In genomic region chr1:153908208-153908607, GRCm38 (mm10) we compare ENCODE assay signal across 36 mouse cellular contexts. TPM values are rescaled to one million over a fixed set of nuclear protein-coding genes. Genes with fewer than 3 reads are reported as not detected.
DNase-seq lines count a peak whose midpoint lies in the region; ATAC-seq and TF ChIP-seq lines count a peak whose summit lies in the region.
"Had no signal": no experiment of that assay in that cellular context is flagged by ENCODE, and none has a peak within 500 bp of the region (broad histone marks: within the 10 kb centered on the region; RNA-seq: fewer than 3 reads in every experiment).

No protein-coding gene starts in this region.

- H3K9ac ChIP-seq in liver, postnatal 0 days (replicated peaks): no peak overlapping the region
- no peak overlapping the region for H3K9ac ChIP-seq in midbrain, embryonic 12.5 days (replicated peaks)
- H3K9ac ChIP-seq in midbrain, embryonic 16.5 days (ENCODE audit: low read depth, low read length): no peak overlapping the region
- H3K9ac ChIP-seq: embryonic facial prominence, embryonic 13.5 days; forebrain, postnatal 0 days; heart, embryonic 12.5 days; heart, embryonic 15.5 days; hindbrain, embryonic 13.5 days had no signal

- TF ChIP-seq CTCF in gastrocnemius, adult 2 months (IDR thresholded peaks at IDR 0.05): no peak
- no peak for TF ChIP-seq CTCF in liver, postnatal 0 days (IDR thresholded peaks at IDR 0.05; ENCODE audit: low read depth)
- no peak for TF ChIP-seq CTCF in olfactory bulb, adult 2 months (IDR thresholded peaks at IDR 0.05; ENCODE audit: insufficient read depth, low read depth, low read length)

- WGBS in liver, postnatal 0 days (ENCODE audit: insufficient replicate concordance): 67% methylated on average over 6 of the region's 6 CpGs
- WGBS in midbrain, embryonic 12.5 days: 34% methylated on average over 6 of the region's 6 CpGs
- 30% methylated on average over 6 of the region's 6 CpGs for WGBS in midbrain, embryonic 16.5 days
- WGBS in olfactory bulb, adult 2 months: 58% methylated on average over 6 of the region's 6 CpGs

- no peaks in the 10 kb centered on the region for H3K9me3 ChIP-seq in liver, postnatal 0 days (ENCODE audit: low read length)
- no peaks in the 10 kb centered on the region for H3K9me3 ChIP-seq in midbrain, embryonic 12.5 days
- no peaks in the 10 kb centered on the region for H3K9me3 ChIP-seq in midbrain, embryonic 16.5 days (replicated peaks; ENCODE audit: control insufficient read depth, low read length, poor library complexity, severe bottlenecking)
- H3K9me3 ChIP-seq: embryonic facial prominence, embryonic 10.5 days; embryonic facial prominence, embryonic 13.5 days; G1E; heart, embryonic 12.5 days; heart, embryonic 15.5 days; hindbrain, embryonic 10.5 days; hindbrain, embryonic 13.5 days had no signal

- H3K4me1 ChIP-seq in liver, postnatal 0 days (ENCODE audit: insufficient read depth): peaks cover 21% of the 10 kb centered on the region
- H3K4me1 ChIP-seq in midbrain, embryonic 12.5 days: peaks cover 4% of the 10 kb centered on the region
- peaks cover 4% of the 10 kb centered on the region for H3K4me1 ChIP-seq in midbrain, embryonic 16.5 days (ENCODE audit: control insufficient read depth, insufficient read depth, low read length)
- peaks cover 11% of the 10 kb centered on the region for H3K4me1 ChIP-seq in olfactory bulb, adult 2 months (ENCODE audit: control insufficient read depth, insufficient read depth, low read length)
- H3K4me1 ChIP-seq: heart, embryonic 12.5 days; heart, embryonic 15.5 days had no signal

- peaks cover 72% of the 10 kb centered on the region for H3K36me3 ChIP-seq in liver, postnatal 0 days (replicated peaks; ENCODE audit: insufficient read depth, low read length)
- H3K36me3 ChIP-seq in midbrain, embryonic 12.5 days: peaks cover 67% of the 10 kb centered on the region
- H3K36me3 ChIP-seq in midbrain, embryonic 16.5 days (ENCODE audit: control insufficient read depth, insufficient read depth, low read length): peaks cover 46% of the 10 kb centered on the region

- intact Hi-C loops in gastrocnemius, adult 2 months (cut with DNase I): no loop called here
- intact Hi-C loops in gastrocnemius, postnatal 36 days (cut with DNase I): no loop called here

- no peak for TF ChIP-seq EP300 in liver, postnatal 0 days (IDR thresholded peaks at IDR 0.05; ENCODE audit: low read depth)

- no peaks in the 10 kb centered on the region for H3K27me3 ChIP-seq in liver, postnatal 0 days (ENCODE audit: insufficient read depth, low read length)
- H3K27me3 ChIP-seq in midbrain, embryonic 12.5 days: no peaks in the 10 kb centered on the region; the same call in 1 of the 2 replicates
- no peaks in the 10 kb centered on the region for H3K27me3 ChIP-seq in midbrain, embryonic 16.5 days (ENCODE audit: control insufficient read depth, insufficient read depth, low read depth, low read length)
- H3K27me3 ChIP-seq: CH12.LX; embryonic facial prominence, embryonic 13.5 days; heart, embryonic 12.5 days; heart, embryonic 15.5 days; hindbrain, embryonic 13.5 days; Patski had no signal

- no peak for DNase-seq in gastrocnemius, adult 2 months
- no peak for DNase-seq in gastrocnemius, postnatal 36 days
- DNase-seq in liver, postnatal 0 days: no peak
- DNase-seq in liver: no peak
- no peak for DNase-seq in neural tube, embryonic 10.5 days (ENCODE audit: extremely low spot score, low spot score)
- DNase-seq: adrenal gland, postnatal 10 days; B cell, adult 2 months; cerebellum, adult 11-12 months; cerebellum, adult 8-10 months; cerebellum, postnatal 10 days; cerebellum, postnatal 36 days; embryo, embryonic 11 days; forebrain, postnatal 0 days; gastrocnemius, postnatal 25 days; heart, postnatal 10 days; heart, postnatal 36 days had no signal

- H3K4me2 ChIP-seq in liver, postnatal 0 days (ENCODE audit: low read depth, low read length): no peak overlapping the region
- no peak overlapping the region for H3K4me2 ChIP-seq in midbrain, embryonic 12.5 days (replicated peaks)
- no peak overlapping the region for H3K4me2 ChIP-seq in midbrain, embryonic 16.5 days (ENCODE audit: low read length)
- H3K4me2 ChIP-seq: embryonic facial prominence, embryonic 13.5 days; heart, embryonic 12.5 days; heart, embryonic 15.5 days; hindbrain, embryonic 13.5 days had no signal

- no peak for TF ChIP-seq POLR2A in olfactory bulb, adult 2 months (IDR thresholded peaks at IDR 0.05; ENCODE audit: insufficient read depth, low read depth, low read length)

- no peak overlapping the region; the same call in 1 of the 2 replicates for H3K4me3 ChIP-seq in gastrocnemius, adult 2 months
- no peak overlapping the region for H3K4me3 ChIP-seq in liver, postnatal 0 days (ENCODE audit: low read depth, low read length)
- H3K4me3 ChIP-seq in midbrain, embryonic 12.5 days: no peak overlapping the region
- no peak overlapping the region for H3K4me3 ChIP-seq in midbrain, embryonic 16.5 days (ENCODE audit: low read depth, low read length)
- no peak overlapping the region for H3K4me3 ChIP-seq in olfactory bulb, adult 2 months (ENCODE audit: insufficient read depth, low read depth, low read length)
- H3K4me3 ChIP-seq: embryonic facial prominence, embryonic 10.5 days; embryonic facial prominence, embryonic 13.5 days; erythroblast, embryonic 14.5 days; heart, embryonic 12.5 days; heart, embryonic 15.5 days; hindbrain, embryonic 10.5 days; hindbrain, embryonic 13.5 days had no signal

- H3K27ac ChIP-seq in gastrocnemius, adult 2 months: peak overlapping the region; percentile 35
- H3K27ac ChIP-seq in liver, postnatal 0 days (ENCODE audit: low read depth): 0 out of 2 replicates have a peak overlapping the region, but pooled peaks have one; percentile 52
- H3K27ac ChIP-seq in midbrain, embryonic 12.5 days (replicated peaks): no peak overlapping the region
- no peak overlapping the region for H3K27ac ChIP-seq in midbrain, embryonic 16.5 days (ENCODE audit: low read length)
- H3K27ac ChIP-seq in olfactory bulb, adult 2 months (ENCODE audit: insufficient read depth, low read depth, low read length): peak overlapping the region; percentile 10; the same call in 1 of the 2 replicates
- H3K27ac ChIP-seq: embryonic facial prominence, embryonic 10.5 days; embryonic facial prominence, embryonic 13.5 days; heart, embryonic 15.5 days; hindbrain, embryonic 10.5 days; hindbrain, embryonic 13.5 days had no signal

- no peak for ATAC-seq in liver, postnatal 0 days
- peak; percentile 83 for ATAC-seq in midbrain, embryonic 12.5 days (ENCODE audit: low FRiP score, low read depth)
- no peak for ATAC-seq in midbrain, embryonic 16.5 days
- ATAC-seq: forebrain, embryonic 14.5 days; forebrain, postnatal 0 days; hindbrain, embryonic 16.5 days; Patski had no signal

RNA-seq across cellular contexts. Expression of gene Teddm2, which starts 8.2 kb away (rescaled TPM):
- 1 to 10 TPM; 1.6 to 4.4 TPM for total RNA-seq in gastrocnemius, adult 2 months (2021)
- 1 to 10 TPM; 1.6 to 2.9 TPM for total RNA-seq in gastrocnemius, postnatal 36 days (2021)
- 0.53 and 0.88 TPM in 2 replicates for polyA plus RNA-seq in liver, postnatal 0 days (2015; fragmentation: Nextera tagmentation; extraction: Ambion mirVana)
- 0.65 and 0.86 TPM in 2 replicates for polyA plus RNA-seq in midbrain, embryonic 12.5 days (2016; fragmentation: Nextera tagmentation; extraction: Ambion mirVana)
- 0.96 and 1.3 TPM in 2 replicates for polyA plus RNA-seq in midbrain, embryonic 16.5 days (2015; fragmentation: Nextera tagmentation; extraction: Ambion mirVana)
- not detected in 2 replicates for polyA plus RNA-seq in olfactory bulb, adult 2 months (2012; ENCODE audit: insufficient read depth, insufficient read length, low replicate concordance, missing spikeins)
- total RNA-seq: granulocyte monocyte progenitor cell, adult 5-6 weeks had no signal

RNA-seq across cellular contexts. Expression of gene Glul, which starts 8.5 kb away (rescaled TPM):
- 100 to 1,000 TPM; 501 to 689 TPM for total RNA-seq in gastrocnemius, adult 2 months (2021)
- 100 to 1,000 TPM; 354 to 444 TPM for total RNA-seq in gastrocnemius, postnatal 36 days (2021)
- polyA plus RNA-seq in liver, postnatal 0 days (2015; fragmentation: Nextera tagmentation; extraction: Ambion mirVana): 305 and 310 TPM in 2 replicates
- polyA plus RNA-seq in midbrain, embryonic 12.5 days (2016; fragmentation: Nextera tagmentation; extraction: Ambion mirVana): 110 and 119 TPM in 2 replicates
- polyA plus RNA-seq in midbrain, embryonic 16.5 days (2015; fragmentation: Nextera tagmentation; extraction: Ambion mirVana): 145 and 159 TPM in 2 replicates
- polyA plus RNA-seq in olfactory bulb, adult 2 months (2012; ENCODE audit: insufficient read depth, insufficient read length, low replicate concordance, missing spikeins): 474 and 913 TPM in 2 replicates

RNA-seq across cellular contexts. Expression of gene Teddm1a, which starts 16.7 kb away (rescaled TPM):
- total RNA-seq in gastrocnemius, adult 2 months (2021): not detected
- total RNA-seq in gastrocnemius, postnatal 36 days (2021): not detected
- polyA plus RNA-seq in liver, postnatal 0 days (2015; fragmentation: Nextera tagmentation; extraction: Ambion mirVana): not detected in 2 replicates
- polyA plus RNA-seq in midbrain, embryonic 12.5 days (2016; fragmentation: Nextera tagmentation; extraction: Ambion mirVana): not detected in 2 replicates
- polyA plus RNA-seq in midbrain, embryonic 16.5 days (2015; fragmentation: Nextera tagmentation; extraction: Ambion mirVana): not detected in 2 replicates
- not detected in 2 replicates for polyA plus RNA-seq in olfactory bulb, adult 2 months (2012; ENCODE audit: insufficient read depth, insufficient read length, low replicate concordance, missing spikeins)
- total RNA-seq: adrenal gland, adult 18-20 months; adrenal gland, postnatal 10 days; adrenal gland, postnatal 4 days; CH12.LX; forebrain, postnatal 0 days; gastrocnemius, adult 8-10 months; gastrocnemius, postnatal 25 days; granulocyte monocyte progenitor cell, adult 5-6 weeks; heart, postnatal 10 days; heart, postnatal 36 days had no signal
- polyA plus RNA-seq: cortical plate, adult 2 months; embryonic facial prominence, embryonic 10.5 days; embryonic facial prominence, embryonic 13.5 days; erythroblast, embryonic 14.5 days; forebrain, embryonic 14.5 days; G1E; heart, embryonic 12.5 days; heart, embryonic 15.5 days; hindbrain, embryonic 10.5 days; hindbrain, embryonic 13.5 days; hindbrain, embryonic 16.5 days; Patski had no signal

RNA-seq across cellular contexts. Expression of gene Teddm1b, which starts 34.1 kb away (rescaled TPM):
- not detected for total RNA-seq in gastrocnemius, adult 2 months (2021)
- not detected for total RNA-seq in gastrocnemius, postnatal 36 days (2021)
- polyA plus RNA-seq in liver, postnatal 0 days (2015; fragmentation: Nextera tagmentation; extraction: Ambion mirVana): 0.05 TPM in 2 replicates
- polyA plus RNA-seq in midbrain, embryonic 12.5 days (2016; fragmentation: Nextera tagmentation; extraction: Ambion mirVana): 1.8 and 2.7 TPM in 2 replicates
- polyA plus RNA-seq in midbrain, embryonic 16.5 days (2015; fragmentation: Nextera tagmentation; extraction: Ambion mirVana): 0.28 and 0.35 TPM in 2 replicates
- not detected in 2 replicates for polyA plus RNA-seq in olfactory bulb, adult 2 months (2012; ENCODE audit: insufficient read depth, insufficient read length, low replicate concordance, missing spikeins)
- total RNA-seq: adrenal gland, adult 18-20 months; adrenal gland, postnatal 10 days; adrenal gland, postnatal 4 days; CH12.LX; forebrain, postnatal 0 days; gastrocnemius, adult 8-10 months; gastrocnemius, postnatal 25 days; granulocyte monocyte progenitor cell, adult 5-6 weeks; heart, postnatal 10 days; heart, postnatal 36 days had no signal
- polyA plus RNA-seq: cortical plate, adult 2 months; erythroblast, embryonic 14.5 days; G1E had no signal

Comparison
In these comparisons a context has a peak if more than half of its experiments do, and no peak if none do; other contexts are left out.
1. H3K27ac ChIP-seq: peak in gastrocnemius, adult 2 months (single experiment), liver, postnatal 0 days (single experiment) and olfactory bulb, adult 2 months (single experiment); none in midbrain, embryonic 12.5 days (single experiment) and midbrain, embryonic 16.5 days (single experiment).